Mouse (Mus musculus) kidney, adult 18-20 months (tissue): ENCODE measurements around the gene Hmgxb4.

Source experiments
- DNase-seq: peaks from one replicate; pipeline ENCODE4 v3.0.0; 2021

Hmgxb4 gene

DNA sequence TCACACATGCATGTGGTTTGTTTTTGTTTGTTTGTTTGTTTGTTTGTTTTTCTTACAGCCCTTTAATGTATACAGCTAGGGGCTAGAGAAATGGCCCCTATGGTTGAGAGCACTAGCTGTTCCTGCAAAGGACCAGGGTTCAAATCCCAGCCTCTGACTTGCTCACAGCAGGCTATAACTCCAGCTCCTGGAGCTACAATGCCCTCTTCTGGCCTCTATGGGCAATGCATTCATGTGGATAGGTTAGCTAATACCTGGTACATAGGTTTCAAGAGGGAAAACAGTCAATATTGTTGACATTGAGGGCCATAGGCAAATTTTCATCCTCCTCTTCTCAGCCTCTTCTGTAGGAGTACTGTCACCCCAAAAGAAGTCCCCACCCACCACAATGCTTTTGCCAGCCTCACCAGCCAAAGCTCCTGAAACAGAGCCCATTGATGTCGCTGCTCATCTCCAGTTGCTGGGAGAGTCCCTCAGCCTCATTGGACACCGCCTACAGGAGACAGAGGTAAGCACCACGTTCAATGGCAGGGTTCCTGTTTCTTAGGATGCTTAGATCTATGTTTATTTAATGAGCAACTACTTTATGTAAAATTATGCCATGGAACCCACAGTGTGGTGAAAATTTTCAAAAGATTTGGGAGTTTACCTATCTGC is 30.6 kb downstream of the Hmgxb4 start:
- DNase-seq: no peak

GRCm38 (mm10) chr8:75025809-75026208 is 32.7 kb downstream of the Hmgxb4 start:
- no peak for DNase-seq

- no peak for DNase-seq
Observed at GRCm38 (mm10) chr8:75030453-75031024, 37.4 kb downstream of the Hmgxb4 start.

DNA sequence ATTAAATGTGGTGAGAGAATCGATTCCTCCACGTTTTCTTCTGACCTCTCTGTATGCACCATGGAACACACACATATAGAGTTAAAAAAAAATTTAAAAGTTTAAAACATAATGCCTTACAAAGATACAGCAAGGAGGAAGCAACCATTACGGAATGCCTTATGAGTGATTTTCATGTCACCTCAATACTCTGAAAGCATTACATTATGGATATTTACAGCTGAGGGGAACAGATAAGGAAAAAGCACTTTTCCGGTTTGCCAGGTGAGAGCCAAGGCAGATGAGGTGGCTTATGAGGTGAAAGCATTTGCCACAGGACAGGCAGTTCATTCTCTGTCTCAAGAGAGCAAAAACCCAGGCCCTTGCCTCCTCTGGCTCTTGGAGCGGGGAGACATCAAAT is 39.8 kb downstream of the Hmgxb4 start:
- DNase-seq: no peak

GRCm38 (mm10) chr8:75033511-75034243 is 40.5 kb downstream of the Hmgxb4 start, which contains the start of gene Tom1:
Tom1 (plus strand) TSS chr8:75033705.
- peak; percentile 99 for DNase-seq

GRCm38 (mm10) chr8:75034285-75034684 is 41.1 kb downstream of the Hmgxb4 start:
- DNase-seq: no peak

GRCm38 (mm10) chr8:75035640-75036039 is 42.5 kb downstream of the Hmgxb4 start:
- DNase-seq: no peak

- peak; percentile 28 for DNase-seq
Observed at GRCm38 (mm10) chr8:75038497-75038896, 45.3 kb downstream of the Hmgxb4 start.

DNA sequence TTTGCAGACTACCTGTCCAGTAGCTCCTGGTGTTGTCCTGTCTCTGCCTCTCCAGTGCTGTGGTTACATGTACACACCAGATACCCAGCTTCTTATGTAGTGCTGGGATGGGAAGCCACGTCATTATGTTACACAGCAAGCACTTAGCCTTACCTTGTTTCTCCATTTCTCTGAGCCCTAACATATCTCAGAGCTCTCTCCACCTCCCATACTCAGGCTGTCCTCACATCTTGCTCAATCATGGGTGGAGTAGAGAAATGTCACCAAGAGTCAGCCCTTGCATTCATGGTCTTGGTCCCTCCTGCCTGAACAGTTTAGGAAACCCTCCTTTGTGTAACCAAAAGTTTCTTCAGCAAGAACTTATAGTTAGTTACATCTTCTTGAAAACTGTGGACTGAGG is 46.6 kb downstream of the Hmgxb4 start:
- no peak for DNase-seq

- DNase-seq: no peak
Observed at GRCm38 (mm10) chr8:75042171-75042570, 49.0 kb downstream of the Hmgxb4 start.

DNA sequence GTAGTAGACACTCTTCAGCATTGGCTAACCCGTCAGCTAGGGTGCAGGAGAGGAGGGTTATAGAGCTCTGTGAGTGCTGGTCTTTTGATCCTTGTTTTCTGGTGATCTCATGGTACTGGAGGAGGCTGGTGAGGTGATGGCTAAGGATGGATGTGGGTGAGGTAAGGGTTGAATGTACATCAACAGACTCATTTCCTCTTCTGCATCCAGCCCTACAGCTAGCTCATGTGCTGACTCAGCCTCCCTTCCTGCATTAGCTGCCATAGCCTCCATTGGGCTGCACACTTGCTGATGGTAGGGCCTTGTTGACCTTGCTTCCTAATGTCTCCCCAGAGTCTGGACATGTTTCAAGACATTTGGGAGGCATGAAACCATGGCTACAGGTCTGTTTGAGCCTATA is 49.8 kb downstream of the Hmgxb4 start:
- DNase-seq: no peak

DNA sequence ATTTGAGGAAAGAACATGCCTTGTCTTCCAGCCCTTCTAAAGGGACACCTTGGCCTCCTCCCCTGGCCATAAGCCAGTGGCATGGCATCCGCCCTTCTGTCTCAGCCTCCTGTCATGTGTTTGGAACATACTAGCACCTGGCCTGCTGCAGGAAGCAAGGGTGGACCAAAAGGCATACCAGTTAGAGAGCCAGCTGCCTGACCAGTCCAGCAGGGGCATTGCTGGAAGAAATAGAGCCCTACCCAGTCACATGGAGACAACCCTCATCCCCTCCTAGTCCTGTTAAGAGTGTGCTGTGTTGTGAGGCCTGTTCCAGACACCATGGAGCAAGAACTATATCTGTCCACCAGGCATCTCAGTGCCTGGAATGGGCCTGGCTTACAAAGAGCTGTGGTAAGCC is 53.1 kb downstream of the Hmgxb4 start:
- DNase-seq: no peak

GRCm38 (mm10) chr8:75047784-75048183 is 54.6 kb downstream of the Hmgxb4 start:
- DNase-seq: no peak

- no peak for DNase-seq
Observed at GRCm38 (mm10) chr8:75053342-75053741, 60.2 kb downstream of the Hmgxb4 start.

- DNase-seq: no peak
Observed at GRCm38 (mm10) chr8:75055673-75056072, 62.5 kb downstream of the Hmgxb4 start.

DNA sequence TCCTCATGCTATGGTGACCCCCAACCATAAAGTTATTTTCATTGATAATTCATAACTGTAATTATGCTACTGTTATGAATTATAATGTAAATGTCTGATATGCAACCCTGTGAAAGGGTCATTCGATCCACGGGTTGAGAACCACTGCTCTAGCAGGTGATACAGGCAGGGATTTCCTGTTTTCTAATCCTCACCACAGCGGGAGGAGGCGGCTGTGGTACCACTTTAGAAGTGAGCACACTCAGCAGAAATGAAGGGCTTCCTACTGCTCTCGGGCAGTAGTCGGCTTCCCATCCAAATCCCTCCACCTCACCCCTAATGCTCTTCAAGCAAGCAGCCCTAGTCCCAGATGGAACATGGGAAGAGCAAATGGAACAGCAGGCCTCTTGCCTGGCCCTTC is 66.9 kb downstream of the Hmgxb4 start:
- no peak for DNase-seq

DNA sequence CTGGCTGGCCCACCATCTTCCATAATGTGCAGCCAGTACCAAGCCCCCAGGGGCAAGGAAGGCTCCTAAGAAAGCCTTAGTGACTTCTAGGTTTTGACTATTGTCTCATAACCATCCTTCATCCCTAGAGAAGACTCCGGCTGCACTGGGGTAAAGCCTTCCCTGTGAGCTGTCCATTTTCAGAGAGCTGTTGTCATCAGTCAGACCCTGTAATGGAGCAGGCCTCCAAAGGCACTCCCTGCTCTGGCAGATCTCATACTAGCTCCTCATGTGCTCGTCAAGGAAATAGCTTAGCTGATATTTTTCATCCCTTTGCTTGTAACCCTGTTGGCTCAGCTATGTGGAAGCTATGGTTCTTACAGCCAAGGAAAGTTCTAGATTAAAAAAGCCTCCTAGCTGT is 67.7 kb downstream of the Hmgxb4 start:
- no peak for DNase-seq

DNA sequence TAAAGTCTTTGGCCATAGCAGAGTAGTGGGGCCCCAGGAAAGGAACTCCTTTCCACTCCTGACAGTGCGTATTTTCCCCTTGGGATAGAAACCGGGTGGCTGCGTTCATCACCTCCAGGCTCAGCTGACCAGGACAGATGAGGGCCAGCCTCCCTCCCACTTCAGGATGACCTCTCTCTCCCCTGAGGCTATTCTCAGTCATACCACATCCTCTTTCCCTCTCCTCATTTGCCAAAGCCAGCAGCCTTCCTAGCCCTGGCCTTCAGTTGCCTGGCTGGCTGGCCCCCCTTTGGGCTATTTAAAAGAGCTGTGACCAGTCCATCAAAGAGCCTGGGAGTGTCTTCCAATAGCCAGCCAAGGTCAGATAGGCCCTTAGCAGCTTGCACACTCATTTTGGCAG is 70.1 kb downstream of the Hmgxb4 start:
- no peak for DNase-seq

GRCm38 (mm10) chr8:75064790-75065189 is 71.6 kb downstream of the Hmgxb4 start:
- no peak for DNase-seq

DNA sequence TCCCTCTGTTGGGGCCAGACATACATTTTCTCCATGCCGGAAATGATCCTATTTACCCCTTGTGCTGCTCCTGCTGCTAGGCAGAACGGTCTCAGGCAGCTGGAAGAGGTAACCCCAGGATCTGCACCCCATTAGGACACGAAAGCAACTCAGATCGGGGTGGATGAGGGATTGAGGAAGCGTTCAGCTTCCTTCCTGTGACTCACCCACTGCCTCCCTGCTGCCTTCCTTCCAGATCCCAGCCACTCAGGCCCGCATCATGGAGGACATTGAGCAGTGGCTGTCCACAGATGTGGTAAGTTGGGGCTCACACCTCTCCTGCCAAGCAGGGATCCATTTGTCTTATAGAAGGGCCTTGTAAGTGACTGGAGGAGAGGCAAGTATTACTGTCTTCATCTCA is 74.1 kb downstream of the Hmgxb4 start:
- no peak for DNase-seq

- no peak for DNase-seq
Observed at GRCm38 (mm10) chr8:75070297-75070696, 77.1 kb downstream of the Hmgxb4 start.

DNA sequence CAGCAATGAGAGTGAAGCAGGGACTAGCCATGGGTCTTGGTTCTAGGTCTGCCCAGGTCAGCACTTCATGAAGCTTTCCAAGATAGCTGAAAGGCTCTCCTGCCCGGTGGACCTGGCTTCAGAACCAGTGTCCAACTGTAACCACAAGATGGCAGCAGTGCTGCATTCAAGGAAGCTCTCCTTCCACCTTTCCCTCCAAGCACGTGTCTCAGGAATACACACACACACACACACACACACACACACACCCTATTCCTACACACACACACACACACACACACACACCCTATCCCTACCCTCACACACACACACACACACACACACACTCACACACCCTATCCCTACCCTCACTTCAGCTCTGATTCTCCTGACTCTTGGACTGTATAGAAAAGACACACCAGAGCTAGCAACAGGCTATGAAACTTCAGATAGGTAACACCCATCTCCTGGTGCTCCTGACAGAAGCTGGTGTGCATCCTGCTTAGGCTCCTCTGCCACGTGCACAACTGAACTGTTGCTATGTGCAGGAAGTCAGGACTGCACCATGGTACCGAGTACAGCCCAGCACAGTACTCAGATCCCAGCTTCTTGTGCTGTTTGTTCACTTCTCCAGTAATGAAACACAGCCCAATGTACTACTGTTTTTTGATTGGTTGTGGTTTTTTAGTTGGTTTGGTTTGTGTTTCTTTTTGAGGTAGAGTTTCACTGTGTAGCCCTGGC is 78.6 kb downstream of the Hmgxb4 start:
- peak; percentile 87 for DNase-seq

GRCm38 (mm10) chr8:75074876-75075275 is 81.7 kb downstream of the Hmgxb4 start:
- no peak for DNase-seq

- no peak for DNase-seq
Observed at GRCm38 (mm10) chr8:75078215-75078614, 85.1 kb downstream of the Hmgxb4 start.
